Mouse (Mus musculus) cerebellum, adult 8-10 months (tissue): ENCODE data around the gene Lmbr1l.
"Not testable (repeated sequence)": the region's sequence is repeated elsewhere in the genome, so short reads cannot be mapped to it uniquely, and the experiment has no call there.

Source experiments
- DNase-seq: peaks from one replicate; pipeline ENCODE4 v3.0.0; 2022

Lmbr1l gene

DNA sequence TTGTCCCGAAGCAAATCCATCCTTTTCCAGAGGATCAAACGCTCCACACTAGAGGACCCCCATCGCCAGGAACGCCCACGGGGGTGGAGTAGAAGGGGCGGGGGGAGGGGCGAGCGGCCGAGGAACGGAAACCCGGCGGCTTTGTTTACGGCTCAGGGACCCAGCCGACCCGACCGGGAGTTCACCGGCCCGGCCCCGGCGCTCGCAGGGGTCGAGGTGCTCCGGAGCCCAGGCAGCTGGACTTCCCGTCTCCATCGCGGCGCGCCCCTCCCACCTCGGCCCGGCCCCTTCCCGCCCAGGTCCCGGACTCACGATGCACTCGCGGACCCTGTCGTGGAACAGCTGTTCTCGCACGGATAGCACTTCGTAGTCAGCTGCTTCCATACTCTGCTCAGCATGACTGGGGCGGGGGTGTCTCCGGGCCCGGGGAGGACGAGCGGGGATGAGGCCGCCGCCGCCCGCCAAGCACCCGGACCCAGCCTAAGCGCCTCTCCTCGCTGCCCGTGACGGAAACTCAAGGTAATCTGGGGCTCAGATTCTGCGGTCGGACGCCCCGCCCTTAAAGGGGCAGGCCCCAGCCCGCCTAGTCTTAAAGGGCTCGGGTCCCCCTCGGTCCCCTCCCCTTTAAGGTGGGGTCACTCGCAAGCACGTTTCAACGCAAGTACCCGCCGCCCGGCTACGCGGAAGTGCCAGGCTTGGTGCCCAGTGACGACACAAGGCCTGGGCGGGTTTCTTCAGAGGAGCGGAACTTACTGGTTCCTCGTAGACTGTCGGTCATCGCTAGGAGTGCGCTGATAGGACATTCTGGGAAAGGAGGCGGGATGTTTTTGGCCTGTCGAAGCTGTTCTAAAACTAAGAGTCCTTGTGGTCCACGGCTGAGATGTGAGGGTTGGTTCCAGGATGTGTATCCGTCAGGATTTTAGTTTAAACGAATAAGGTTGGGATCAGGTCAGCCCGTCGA is at the start of gene Lmbr1l:
Gene Lmbr1l, minus strand, starts transcription at position 694 of the 961 bp plus-strand sequence.
- DNase-seq: peak; percentile 98

GRCm38 (mm10) chr15:98959531-98959930 is 41.5 kb upstream of the Lmbr1l start:
- no peak for DNase-seq

GRCm38 (mm10) chr15:98958901-98959420 is 40.9 kb upstream of the Lmbr1l start:
- no peak for DNase-seq

DNA sequence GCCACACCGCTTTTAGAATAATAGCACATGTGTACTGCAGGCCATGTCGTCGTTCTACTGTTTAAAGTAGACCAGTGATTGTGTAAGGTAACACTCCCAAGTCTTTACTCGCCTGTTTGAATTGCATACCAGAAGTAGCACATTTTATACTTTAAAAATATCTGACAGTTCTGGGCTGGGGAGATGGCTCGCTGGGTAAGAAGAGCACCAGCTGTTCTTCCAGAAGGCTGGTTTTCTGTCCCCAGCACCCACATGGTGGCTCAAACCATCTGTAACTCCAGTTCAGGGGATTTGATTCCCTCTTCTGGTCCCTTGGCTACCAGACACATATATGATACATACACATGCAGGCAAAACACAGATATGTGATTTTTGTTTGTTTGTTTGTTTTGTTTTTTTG is 39.4 kb upstream of the Lmbr1l start:
- DNase-seq: no peak

DNA sequence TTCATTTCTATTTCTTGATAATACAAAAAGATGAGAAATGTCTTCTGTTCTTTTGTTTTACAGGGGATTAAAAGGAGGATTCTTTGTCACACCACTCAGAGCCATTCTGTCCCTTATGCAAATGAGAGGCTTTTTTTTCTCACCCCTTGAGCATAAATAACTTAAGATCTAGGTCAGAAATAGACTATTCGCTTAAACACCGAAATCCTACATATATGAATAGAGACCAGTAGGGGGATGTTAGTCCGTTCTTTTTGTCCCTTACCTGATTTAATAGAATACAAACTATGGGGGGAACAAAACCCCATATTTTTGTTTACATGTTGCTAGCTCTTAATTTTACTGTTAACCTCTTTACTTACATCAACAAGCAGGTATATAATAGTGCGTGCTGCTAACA is 38.0 kb upstream of the Lmbr1l start:
- DNase-seq: no peak

- no peak for DNase-seq
Measured at GRCm38 (mm10) chr15:98955324-98955723, 37.3 kb upstream of the Lmbr1l start.

GRCm38 (mm10) chr15:98954425-98955253 is 36.6 kb upstream of the Lmbr1l start:
- DNase-seq: peak; percentile 67

DNA sequence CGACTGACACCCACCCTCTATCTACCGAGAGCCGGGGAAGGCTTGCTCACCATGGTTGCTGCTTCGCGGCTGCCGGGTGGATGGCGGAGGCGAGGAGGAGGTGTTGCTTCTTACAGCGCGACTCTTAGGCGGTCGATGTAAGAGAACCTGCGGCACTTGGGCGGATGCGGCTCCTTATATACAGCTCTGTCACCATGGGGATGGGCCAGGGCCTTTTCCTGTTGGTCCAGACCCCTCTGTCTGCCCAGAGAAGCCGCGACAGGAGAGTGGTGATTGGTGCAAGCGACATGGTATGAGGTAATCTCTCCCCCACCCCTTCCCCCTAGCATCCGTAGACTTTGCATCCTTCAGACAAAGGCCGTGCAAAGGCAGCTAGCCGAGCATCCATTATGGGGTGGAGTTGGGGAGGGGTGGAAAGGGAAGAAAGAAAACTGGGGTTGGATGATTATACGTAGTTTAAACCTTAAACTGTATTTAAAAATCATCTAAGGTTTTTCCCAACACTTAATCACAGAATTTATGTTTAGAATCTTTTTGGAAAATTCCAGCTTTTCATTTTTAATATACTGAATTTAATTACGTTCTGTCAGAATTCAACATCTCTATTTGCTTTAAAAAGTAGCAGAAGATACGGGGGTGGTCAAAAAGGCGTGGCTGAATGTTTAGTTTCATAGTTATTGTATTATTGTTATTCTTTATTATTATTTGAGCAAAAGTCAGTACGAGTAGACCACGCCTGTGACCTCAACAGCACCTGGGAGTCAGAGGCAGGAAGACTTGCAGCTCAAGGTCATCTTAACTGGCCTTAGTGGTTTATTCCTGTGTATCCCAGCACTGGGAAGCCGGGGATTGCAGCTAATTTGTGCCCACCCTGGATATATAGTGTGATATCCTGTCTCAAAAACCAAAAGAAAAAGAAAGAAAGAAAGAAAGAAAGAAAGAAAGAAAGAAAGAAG is 35.6 kb upstream of the Lmbr1l start, which contains the start of the genes Gm49450 and Tuba1a:
Gene Gm49450, minus strand, starts transcription at position 151 of the 956 bp plus-strand sequence.
Gene Tuba1a, minus strand, starts transcription at position 303 of the 956 bp plus-strand sequence.
- peak; percentile 98 for DNase-seq

GRCm38 (mm10) chr15:98952751-98953400 is 34.8 kb upstream of the Lmbr1l start:
- DNase-seq: no peak

- DNase-seq: no peak
Measured at GRCm38 (mm10) chr15:98952063-98952455, 34.0 kb upstream of the Lmbr1l start.

DNA sequence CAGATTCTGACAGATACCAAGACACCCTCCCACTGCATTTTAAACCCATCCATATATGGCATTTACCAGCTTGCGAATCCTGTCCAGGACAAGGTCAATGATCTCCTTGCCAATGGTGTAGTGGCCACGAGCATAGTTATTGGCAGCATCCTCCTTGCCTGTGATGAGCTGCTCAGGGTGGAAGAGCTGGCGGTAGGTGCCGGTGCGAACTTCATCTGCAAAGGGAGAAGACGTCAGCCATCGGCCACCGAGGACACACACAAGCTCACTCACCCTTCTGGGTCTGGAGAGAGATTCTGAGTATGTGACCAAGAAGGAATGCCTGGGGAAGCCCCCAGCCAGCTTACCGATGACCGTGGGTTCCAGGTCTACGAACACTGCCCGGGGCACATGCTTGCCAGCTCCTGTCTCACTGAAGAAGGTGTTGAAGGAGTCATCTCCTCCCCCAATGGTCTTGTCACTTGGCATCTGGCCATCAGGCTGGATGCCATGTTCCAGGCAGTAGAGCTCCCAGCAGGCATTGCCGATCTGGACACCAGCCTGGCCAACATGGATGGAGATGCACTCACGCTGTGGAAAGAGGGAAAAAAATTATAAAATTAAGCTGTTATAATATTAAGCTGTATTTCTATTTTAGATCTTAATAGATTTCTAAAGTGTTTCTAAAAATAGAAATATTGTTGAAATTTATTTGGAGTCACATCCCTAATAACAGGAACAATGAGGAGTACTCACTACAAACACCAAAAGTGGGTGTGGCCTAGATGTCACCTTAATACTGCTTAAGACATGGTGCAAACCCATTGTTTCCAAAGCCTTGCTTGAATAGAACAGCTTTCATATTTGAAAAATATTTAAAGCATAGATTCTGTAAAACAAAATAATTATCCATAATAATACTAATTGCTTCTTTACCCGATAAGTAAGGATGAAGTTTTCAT is 33.4 kb upstream of the Lmbr1l start:
- not testable (repeated sequence) for DNase-seq

DNA sequence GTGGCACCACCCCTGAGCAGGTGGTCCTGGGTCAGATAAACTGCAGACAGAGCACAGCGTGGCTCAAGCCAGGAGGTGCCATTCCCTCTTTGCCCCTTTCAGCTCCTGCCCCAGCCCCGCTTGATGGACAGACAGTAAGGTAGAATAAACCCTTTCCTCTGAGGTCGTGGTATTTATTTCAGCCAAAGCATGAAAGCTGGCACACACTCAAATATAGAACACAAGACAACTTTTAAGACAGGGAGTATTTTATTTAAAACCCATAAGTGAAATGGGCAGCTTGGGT is 31.5 kb upstream of the Lmbr1l start:
- no peak for DNase-seq

DNA sequence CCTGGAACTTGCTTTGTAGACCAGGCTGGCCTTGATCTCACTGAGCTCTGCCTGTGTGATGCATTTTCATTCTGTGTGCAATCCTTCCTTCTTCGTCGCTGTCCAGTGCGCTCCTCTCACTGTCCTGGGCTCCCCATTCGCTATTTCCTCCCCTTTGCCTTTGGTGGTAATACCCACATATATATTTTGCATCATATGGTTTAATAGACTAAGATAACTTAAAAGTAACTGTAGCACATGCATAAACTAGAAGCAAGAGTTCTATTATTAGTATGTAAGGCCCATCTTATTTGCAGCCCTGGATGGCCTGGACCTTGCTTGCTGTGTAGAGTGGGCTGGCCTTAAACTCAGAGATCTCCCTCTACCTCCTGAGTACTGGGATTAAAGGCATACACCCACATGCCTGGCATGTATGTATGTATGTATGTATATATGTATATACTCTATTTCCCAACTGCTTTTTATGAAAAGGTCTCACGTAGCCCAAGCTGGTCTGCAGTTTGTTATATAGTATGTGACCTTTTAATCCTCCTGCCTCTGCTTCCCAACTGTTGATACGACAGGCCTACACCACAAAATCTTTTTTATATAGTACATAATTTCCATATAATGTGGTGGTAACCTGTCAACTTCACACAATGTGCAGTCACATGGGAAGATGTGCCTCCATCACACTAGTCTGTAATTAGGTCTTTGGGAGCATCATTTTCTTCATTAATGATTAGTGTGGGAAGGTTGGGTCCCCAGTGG is 31.0 kb upstream of the Lmbr1l start:
- DNase-seq: no peak

DNA sequence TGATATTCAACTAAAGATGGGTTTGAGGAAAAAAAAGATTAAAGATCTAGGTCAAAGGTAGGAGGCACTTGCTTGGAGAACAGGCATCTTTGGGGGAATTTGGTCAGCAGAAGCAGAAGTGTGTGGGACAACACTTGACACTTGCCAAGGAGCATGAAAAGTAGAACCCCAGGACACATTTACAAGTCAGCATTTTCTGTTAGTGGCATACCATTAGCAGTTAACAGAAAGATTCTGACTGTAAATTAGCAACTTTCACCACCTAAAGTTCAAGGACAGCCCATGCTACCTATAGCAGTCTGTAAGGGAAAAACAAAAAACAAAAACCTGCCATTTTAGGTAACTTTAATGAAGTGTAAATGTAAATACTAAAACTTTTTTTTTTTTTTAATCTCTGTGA is 30.4 kb upstream of the Lmbr1l start:
- DNase-seq: no peak

DNA sequence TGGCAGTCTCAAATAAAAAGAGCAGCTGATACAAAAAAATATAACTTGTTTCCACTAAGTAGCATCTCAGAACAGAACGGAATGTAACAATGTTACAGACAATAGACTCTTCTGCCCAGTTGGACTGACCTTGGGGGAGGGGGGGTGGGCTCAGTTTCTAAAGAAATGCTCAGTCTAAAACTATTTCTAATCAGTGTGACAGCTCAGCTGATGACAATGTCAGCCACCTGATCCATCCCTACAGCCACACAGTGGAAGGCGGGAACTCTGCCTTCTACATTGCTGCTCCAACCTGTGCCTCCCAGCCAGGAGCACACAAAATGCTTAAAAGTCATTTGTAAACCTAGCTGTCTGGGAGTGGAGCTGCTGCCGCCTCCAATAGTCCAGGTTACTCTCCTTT is 29.9 kb upstream of the Lmbr1l start:
- no peak for DNase-seq

- no peak for DNase-seq
Measured at GRCm38 (mm10) chr15:98943133-98943532, 25.1 kb upstream of the Lmbr1l start.

DNA sequence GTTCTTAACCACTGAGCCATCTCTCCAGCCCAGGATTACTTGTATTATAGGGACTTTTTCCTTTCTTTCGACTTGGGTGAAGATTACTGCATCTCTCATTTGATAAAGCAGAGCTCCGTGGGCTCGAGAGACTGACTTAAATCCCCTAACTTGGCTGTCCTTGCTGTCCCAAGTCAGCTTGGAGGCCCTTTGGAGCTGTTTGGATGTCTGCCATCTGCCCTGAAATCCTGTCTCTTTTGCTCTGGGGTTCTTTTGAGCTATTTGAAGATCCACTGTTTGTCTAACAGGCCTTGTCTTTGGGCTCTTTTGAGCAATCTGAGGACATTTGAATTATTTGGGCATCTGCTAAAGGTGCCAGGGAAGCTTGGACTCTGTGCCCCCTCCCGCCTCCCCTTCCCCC is 24.1 kb upstream of the Lmbr1l start:
- no peak for DNase-seq

- no peak for DNase-seq
Measured at GRCm38 (mm10) chr15:98941539-98941938, 23.5 kb upstream of the Lmbr1l start.

- DNase-seq: no peak
Measured at GRCm38 (mm10) chr15:98940816-98941215, 22.8 kb upstream of the Lmbr1l start.
